Mouse (Mus musculus) kidney, adult 2 months (tissue): Measurements from ENCODE around the gene Hspa8.

Experiments
- CTCF ChIP-seq: fragments of 200-500 bp; conservative IDR thresholded peaks from 2 replicates; pipeline ENCODE4 v1.5.1; 2011; ENCODE audit warnings: low read depth, mild to moderate bottlenecking, control low read depth, low read length, moderate library complexity, mixed read lengths; ENCODE audit not compliant: insufficient read depth, insufficient read length
- POLR2A ChIP-seq: fragments of 200-500 bp; IDR thresholded peaks from one replicate; pipeline ENCODE4 v1.6.1; 2011; ENCODE audit warnings: low read depth, low read length, control low read depth

DNA sequence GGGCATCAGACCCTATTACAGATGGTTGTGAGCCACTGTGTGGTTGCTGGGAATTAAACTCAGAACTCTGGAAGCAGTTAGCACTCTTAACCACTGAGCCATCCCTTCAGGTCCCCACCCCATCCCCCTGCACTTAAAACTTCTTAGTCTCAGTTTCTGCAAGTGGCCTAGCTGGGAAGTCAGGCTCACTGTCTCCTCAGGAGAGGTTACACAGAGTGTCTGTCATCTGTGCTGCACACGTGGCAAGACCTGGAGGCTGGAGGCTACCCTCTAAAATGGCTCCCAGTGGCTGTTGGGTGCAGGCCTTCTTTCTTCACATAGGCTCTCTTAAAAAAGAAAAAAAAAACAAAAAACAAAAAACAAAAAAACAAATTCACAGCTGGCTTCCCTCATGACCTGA lies 24.7 kb upstream of the Hspa8 start:
- TF ChIP-seq CTCF (no peak), POLR2A (no peak)
